Mouse (Mus musculus) Muller cell, postnatal 12 days (primary cell): Measurements from ENCODE around the gene Plin3.

Source experiments
- DNase-seq: peaks from one replicate; pipeline ENCODE4 v3.0.0-alpha.2; 2015; ENCODE audit errors: inconsistent ontology term

The Plin3 gene

GRCm38 (mm10) chr17:56302363-56302996, 9.8 kb upstream of the Plin3 start:
- no peak for DNase-seq

- DNase-seq: no peak
These were observed 7.5 kb upstream of the Plin3 start, which contains the start of gene Arrdc5 for GRCm38 (mm10) chr17:56300186-56300585. TSS of gene Arrdc5 (minus strand) at chr17:56300286.

GRCm38 (mm10) chr17:56298238-56298637, 5.6 kb upstream of the Plin3 start:
- no peak for DNase-seq

- DNase-seq: no peak
These were observed 3.5 kb upstream of the Plin3 start for GRCm38 (mm10) chr17:56296201-56296600.

GRCm38 (mm10) chr17:56294241-56294640, 1.6 kb upstream of the Plin3 start:
- no peak for DNase-seq

GRCm38 (mm10) chr17:56293291-56293690, 618 bp upstream of the Plin3 start:
- no peak for DNase-seq

GRCm38 (mm10) chr17:56291826-56292475, 722 bp downstream of the Plin3 start:
- DNase-seq: no peak

GRCm38 (mm10) chr17:56291171-56291511, 1.5 kb downstream of the Plin3 start:
- DNase-seq: peak; percentile 87

GRCm38 (mm10) chr17:56290388-56291170, 2.1 kb downstream of the Plin3 start:
- DNase-seq: peak; percentile 95

GRCm38 (mm10) chr17:56289371-56290331, 3.0 kb downstream of the Plin3 start:
- peak; percentile 58 for DNase-seq

- no peak for DNase-seq
These were observed 3.8 kb downstream of the Plin3 start for GRCm38 (mm10) chr17:56288866-56289265.

- DNase-seq: no peak
These were observed 4.8 kb downstream of the Plin3 start for GRCm38 (mm10) chr17:56287830-56288229.

GRCm38 (mm10) chr17:56285995-56286394, 6.7 kb downstream of the Plin3 start:
- DNase-seq: no peak

GRCm38 (mm10) chr17:56283316-56283715, 9.4 kb downstream of the Plin3 start:
- DNase-seq: no peak

- no peak for DNase-seq
These were observed 9.9 kb downstream of the Plin3 start for GRCm38 (mm10) chr17:56282802-56283201.

GRCm38 (mm10) chr17:56281193-56281592, 11.5 kb downstream of the Plin3 start:
- no peak for DNase-seq

- DNase-seq: no peak
These were observed 13.1 kb downstream of the Plin3 start for GRCm38 (mm10) chr17:56279481-56280155.

- DNase-seq: no peak
These were observed 14.3 kb downstream of the Plin3 start for GRCm38 (mm10) chr17:56278340-56278739.

GRCm38 (mm10) chr17:56277567-56277893, 15.1 kb downstream of the Plin3 start:
- DNase-seq: no peak

GRCm38 (mm10) chr17:56276643-56277566, 15.8 kb downstream of the Plin3 start, which contains the start of gene Ticam1:
TSS of gene Ticam1 (minus strand) at chr17:56276786.
- DNase-seq: peak; percentile 99
